20 mouse cellular contexts compared by ENCODE assay signal in genomic region chr11:82806656-82807055, GRCm38 (mm10). TPM values are rescaled to one million over a fixed set of nuclear protein-coding genes. Genes with fewer than 3 reads are reported as not detected.
"Had no signal": no experiment of that assay in that cellular context is flagged by ENCODE, and none has a peak within 500 bp of the region (broad histone marks: within the 10 kb centered on the region; RNA-seq: fewer than 3 reads in every experiment).

No protein-coding gene starts in this region.

- H3K27ac ChIP-seq: kidney, postnatal 0 days; layer of hippocampus, adult 2 months; liver, embryonic 13.5 days; midbrain, embryonic 10.5 days; midbrain, embryonic 13.5 days; neural tube, embryonic 12.5 days; neural tube, embryonic 15.5 days had no signal

- DNase-seq: kidney, adult 18-20 months; kidney, adult 9 months; kidney, postnatal 25 days; layer of hippocampus, adult 9-11 months; liver, embryonic 13.5 days; lung, adult 2 months; lung, postnatal 14 days; lung, postnatal 4 days; retina, postnatal 1 day; right cerebral cortex, postnatal 25 days; spleen, adult 18-20 months; thymus, adult 18-20 months; thymus, postnatal 36 days had no signal

- H3K4me1 ChIP-seq: midbrain, embryonic 13.5 days; neural tube, embryonic 12.5 days; neural tube, embryonic 15.5 days had no signal

- H3K9ac ChIP-seq: liver, embryonic 13.5 days; midbrain, embryonic 13.5 days; neural tube, embryonic 12.5 days; neural tube, embryonic 15.5 days had no signal

- H3K9me3 ChIP-seq: liver, embryonic 13.5 days; midbrain, embryonic 10.5 days; midbrain, embryonic 13.5 days; neural tube, embryonic 12.5 days; neural tube, embryonic 15.5 days had no signal

- H3K4me3 ChIP-seq: layer of hippocampus, adult 2 months; liver, embryonic 13.5 days; midbrain, embryonic 10.5 days; midbrain, embryonic 13.5 days; neural tube, embryonic 12.5 days; neural tube, embryonic 15.5 days had no signal

- H3K4me2 ChIP-seq: liver, embryonic 13.5 days; midbrain, embryonic 13.5 days; neural tube, embryonic 12.5 days; neural tube, embryonic 15.5 days had no signal

- ATAC-seq: midbrain, embryonic 13.5 days had no signal

- H3K27me3 ChIP-seq: liver, embryonic 13.5 days; midbrain, embryonic 13.5 days; neural tube, embryonic 12.5 days; neural tube, embryonic 15.5 days had no signal

RNA-seq across cellular contexts. Expression of gene Cct6b, which starts 42.5 kb away (rescaled TPM):
- total RNA-seq: megakaryocyte, adult 5-6 weeks had no signal
